Mouse (Mus musculus) kidney, adult 2 months (tissue): ENCODE measurements around the gene Samt1. TPM values are rescaled to one million over a fixed set of nuclear protein-coding genes. Genes with fewer than 3 reads are reported as not detected.
"Not testable (repeated sequence)": the region's sequence is repeated elsewhere in the genome, so short reads cannot be mapped to it uniquely, and the experiment has no call there.

ENCODE experiments used
- DNase-seq: peaks from one replicate; pipeline ENCODE4 v3.0.0; 2021
- H3K27ac ChIP-seq: fragments of 200-500 bp; 2 replicates; pipeline ENCODE4 v1.5.1; 2012; ENCODE audit warnings: low read depth, low read length, control low read depth, inconsistent platforms; ENCODE audit not compliant: insufficient read depth
- H3K27me3 ChIP-seq: fragments of 200-500 bp; replicated peaks from 2 replicates; pipeline ENCODE4 v1.6.1; 2012; ENCODE audit warnings: mild to moderate bottlenecking, moderate library complexity, low read length, inconsistent platforms; ENCODE audit not compliant: control insufficient read depth, insufficient read depth
- H3K36me3 ChIP-seq: fragments of 200-500 bp; 2 replicates; pipeline ENCODE4 v1.6.1; 2012; ENCODE audit warnings: mild to moderate bottlenecking, moderate library complexity, low read length, inconsistent platforms; ENCODE audit not compliant: control insufficient read depth, insufficient read depth
- H3K4me1 ChIP-seq: fragments of 200-500 bp; 2 replicates; pipeline ENCODE4 v1.6.1; 2011; ENCODE audit warnings: low read length; ENCODE audit not compliant: control insufficient read depth, insufficient read depth
- H3K4me3 ChIP-seq: fragments of 200-500 bp; 2 replicates; pipeline ENCODE4 v1.5.1; 2011; ENCODE audit warnings: mild to moderate bottlenecking, low read depth, low read length, control low read depth; ENCODE audit not compliant: insufficient read depth
- CTCF ChIP-seq: fragments of 200-500 bp; conservative IDR thresholded peaks from 2 replicates; pipeline ENCODE4 v1.5.1; 2011; ENCODE audit warnings: low read depth, mild to moderate bottlenecking, control low read depth, low read length, moderate library complexity, mixed read lengths; ENCODE audit not compliant: insufficient read depth, insufficient read length
- POLR2A ChIP-seq: fragments of 200-500 bp; IDR thresholded peaks from one replicate; pipeline ENCODE4 v1.6.1; 2011; ENCODE audit warnings: low read depth, low read length, control low read depth
- WGBS: fragments of 180-500 bp; shearing (Covaris S2); methylation state at CpG from one replicate; pipeline ENCODE4 v1.1.7; 2018; 5-methylcytosine and 5-hydroxymethylcytosine counted together
- polyA plus RNA-seq: library from polyadenylated mRNA; depleted of rRNA; stranded (reverse); fragments of >200 nt; gene quantifications from 2 replicates; pipeline ENCODE4 v1.2.3, GENCODE M21; 2012; rRNA removed

The Samt1 gene
- polyA plus RNA-seq = not detected in 2 replicates

DNA sequence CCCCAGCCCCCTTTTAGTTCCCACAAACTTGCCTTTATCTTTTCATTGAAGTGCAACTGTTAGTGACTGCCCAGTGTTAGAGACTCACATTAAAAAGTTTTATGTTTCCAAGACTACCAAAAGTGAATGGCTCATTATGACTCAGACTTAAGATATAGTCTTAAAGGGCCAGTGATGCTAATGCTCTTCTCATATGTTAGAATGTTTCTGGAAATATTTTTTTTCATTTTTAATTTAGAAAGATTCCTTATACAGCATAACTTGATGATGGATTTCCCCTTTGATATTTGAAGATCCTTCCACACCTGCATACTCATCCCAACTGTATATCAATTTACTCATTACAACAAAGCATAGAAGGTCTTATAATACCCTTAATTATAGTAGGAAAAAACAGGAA is at the start of gene Samt1:
Samt1 (minus strand) TSS at position 101 of the 400 bp plus-strand sequence.
- not testable (repeated sequence) for H3K4me3 ChIP-seq, H3K36me3 ChIP-seq, H3K27ac ChIP-seq, H3K4me1 ChIP-seq, H3K27me3 ChIP-seq, DNase-seq

DNA sequence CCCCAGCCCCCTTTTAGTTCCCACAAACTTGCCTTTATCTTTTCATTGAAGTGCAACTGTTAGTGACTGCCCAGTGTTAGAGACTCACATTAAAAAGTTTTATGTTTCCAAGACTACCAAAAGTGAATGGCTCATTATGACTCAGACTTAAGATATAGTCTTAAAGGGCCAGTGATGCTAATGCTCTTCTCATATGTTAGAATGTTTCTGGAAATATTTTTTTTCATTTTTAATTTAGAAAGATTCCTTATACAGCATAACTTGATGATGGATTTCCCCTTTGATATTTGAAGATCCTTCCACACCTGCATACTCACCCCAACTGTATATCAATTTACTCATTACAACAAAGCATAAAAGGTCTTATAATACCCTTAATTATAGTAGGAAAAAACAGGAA is 42.5 kb upstream of the Samt1 start, which contains the start of gene Gm10057:
Gm10057 (minus strand) TSS at position 101 of the 400 bp plus-strand sequence.
- H3K27ac ChIP-seq, DNase-seq, H3K4me3 ChIP-seq, H3K27me3 ChIP-seq, H3K36me3 ChIP-seq, H3K4me1 ChIP-seq: not testable (repeated sequence)

DNA sequence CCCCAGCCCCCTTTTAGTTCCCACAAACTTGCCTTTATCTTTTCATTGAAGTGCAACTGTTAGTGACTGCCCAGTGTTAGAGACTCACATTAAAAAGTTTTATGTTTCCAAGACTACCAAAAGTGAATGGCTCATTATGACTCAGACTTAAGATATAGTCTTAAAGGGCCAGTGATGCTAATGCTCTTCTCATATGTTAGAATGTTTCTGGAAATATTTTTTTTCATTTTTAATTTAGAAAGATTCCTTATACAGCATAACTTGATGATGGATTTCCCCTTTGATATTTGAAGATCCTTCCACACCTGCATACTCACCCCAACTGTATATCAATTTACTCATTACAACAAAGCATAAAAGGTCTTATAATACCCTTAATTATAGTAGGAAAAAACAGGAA is 21.3 kb upstream of the Samt1 start, which contains the start of gene 4921511M17Rik:
4921511M17Rik (minus strand) TSS at position 101 of the 400 bp plus-strand sequence.
- not testable (repeated sequence) for H3K27me3 ChIP-seq, H3K4me1 ChIP-seq, H3K36me3 ChIP-seq, H3K27ac ChIP-seq, DNase-seq, H3K4me3 ChIP-seq

DNA sequence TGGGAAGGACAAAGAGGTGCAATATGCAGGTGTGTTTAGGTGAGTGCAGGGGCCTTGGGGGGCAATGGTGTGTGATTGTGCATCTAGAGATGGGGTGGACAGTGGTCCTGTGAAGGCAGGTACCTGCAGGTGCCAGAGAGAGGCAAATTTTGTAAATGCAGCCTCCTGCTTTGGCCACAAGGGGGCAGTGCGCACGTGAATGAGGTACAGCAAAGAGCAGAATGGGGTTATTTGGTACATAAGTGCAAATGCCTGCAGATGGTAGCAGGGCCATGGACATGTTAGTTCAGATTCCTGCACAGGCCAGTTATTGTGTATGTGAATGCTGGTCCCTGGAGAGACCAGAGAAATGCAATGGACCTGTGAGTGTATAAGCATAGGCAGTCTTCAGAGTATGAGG is 35.5 kb downstream of the Samt1 start:
- no CpG with 5 or more reads among the region's 2 CpGs for WGBS
- not testable (repeated sequence) for DNase-seq, H3K4me3 ChIP-seq, H3K27ac ChIP-seq, H3K4me1 ChIP-seq, H3K27me3 ChIP-seq, H3K36me3 ChIP-seq

DNA sequence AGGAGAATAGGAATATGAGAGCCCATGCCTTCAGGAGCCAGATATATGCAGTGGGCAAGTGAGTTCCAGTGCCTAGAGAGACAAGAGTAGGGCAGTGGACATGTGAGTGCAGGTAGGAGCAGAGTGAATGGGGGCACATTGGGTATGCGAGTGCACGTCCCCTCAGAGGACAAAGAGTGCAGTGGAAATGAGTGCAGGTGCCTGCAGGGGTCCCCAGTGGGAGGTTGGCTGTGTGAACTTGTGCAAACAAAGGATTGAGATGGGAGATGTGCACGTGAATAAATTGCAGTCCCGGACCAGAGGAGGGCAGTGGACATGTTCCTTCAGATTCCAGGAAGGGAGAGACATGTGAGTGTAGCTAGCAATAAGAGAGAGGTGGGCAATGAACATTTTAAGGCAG is 36.0 kb downstream of the Samt1 start:
- DNase-seq, H3K36me3 ChIP-seq, H3K4me1 ChIP-seq, H3K4me3 ChIP-seq, H3K27ac ChIP-seq, H3K27me3 ChIP-seq: not testable (repeated sequence)
- WGBS = 7% methylated on average over 4 of the region's 4 CpGs

DNA sequence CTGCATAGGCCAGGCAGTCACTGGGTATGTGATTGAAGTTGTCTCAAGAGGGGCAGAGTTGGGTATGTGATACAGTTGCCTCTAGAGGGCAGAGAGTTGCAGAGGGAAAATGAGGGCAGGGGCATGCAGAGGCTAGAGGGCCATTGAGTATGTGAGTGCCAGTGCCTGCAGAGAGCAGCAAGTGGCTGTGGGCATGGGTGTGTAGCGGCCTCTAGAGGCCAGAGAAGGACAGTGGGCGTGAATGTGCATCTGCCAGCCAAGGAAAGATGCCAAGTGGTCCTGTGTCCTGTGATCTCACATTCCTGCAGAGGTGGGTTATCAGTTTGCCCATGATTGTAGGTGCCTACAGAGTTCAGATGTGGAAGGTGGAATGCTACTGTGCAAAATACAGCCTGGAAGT is 38.0 kb downstream of the Samt1 start:
- TF ChIP-seq POLR2A = no peak
- no peak; the same call in 1 of the 2 replicates for TF ChIP-seq CTCF
- peak; percentile 0 for DNase-seq
- Histone ChIP-seq H3K4me1 (no peaks in the 10 kb centered on the region), H3K27ac (no peak overlapping the region), H3K4me3 (no peak overlapping the region), H3K27me3 (no peaks in the 10 kb centered on the region), H3K36me3 (no peaks in the 10 kb centered on the region)
- 10% methylated on average over 2 of the region's 2 CpGs for WGBS

DNA sequence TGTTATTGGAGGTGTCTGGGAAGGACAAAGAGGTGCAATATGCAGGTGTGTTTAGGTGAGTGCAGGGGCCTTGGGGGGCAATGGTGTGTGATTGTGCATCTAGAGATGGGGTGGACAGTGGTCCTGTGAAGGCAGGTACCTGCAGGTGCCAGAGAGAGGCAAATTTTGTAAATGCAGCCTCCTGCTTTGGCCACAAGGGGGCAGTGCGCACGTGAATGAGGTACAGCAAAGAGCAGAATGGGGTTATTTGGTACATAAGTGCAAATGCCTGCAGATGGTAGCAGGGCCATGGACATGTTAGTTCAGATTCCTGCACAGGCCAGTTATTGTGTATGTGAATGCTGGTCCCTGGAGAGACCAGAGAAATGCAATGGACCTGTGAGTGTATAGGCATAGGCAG is 59.6 kb downstream of the Samt1 start:
- not testable (repeated sequence) for H3K27me3 ChIP-seq, H3K27ac ChIP-seq, H3K4me1 ChIP-seq, H3K4me3 ChIP-seq, DNase-seq, H3K36me3 ChIP-seq
- WGBS = no CpG with 5 or more reads among the region's 2 CpGs

Other genes starting within 250 kb of the Samt1 start
- gene Spin2c, start 180.4 kb downstream of the Samt1 start, polyA plus RNA-seq = 0.69 TPM in 2 replicates
- not detected in 2 replicates for gene 4921511M17Rik, start 21.2 kb upstream of the Samt1 start, polyA plus RNA-seq
- gene Gm10057, start 42.4 kb upstream of the Samt1 start, polyA plus RNA-seq = not detected in 2 replicates
- gene Gm15140, start 108.0 kb upstream of the Samt1 start, polyA plus RNA-seq = not detected in 2 replicates